Mouse (Mus musculus): ENCODE measurements at regions not wholly inside any gene's neighbourhood (a gene's known extent, or its start where the extent isn't known, plus 50 kb on each side); places are given as distances from the start of the nearest gene placed in this dataset.

- H3K4me1 ChIP-seq (ENCODE audit: control insufficient read depth, insufficient read depth, low read length), result no peaks in the 10 kb centered on the region
- WGBS, result 84% methylated on average over 7 of the region's 7 CpGs
- H3K4me2 ChIP-seq (replicated peaks; ENCODE audit: low read depth, low read length, severe bottlenecking), result no peak overlapping the region
- H3K27ac ChIP-seq (replicated peaks; ENCODE audit: low read depth, low read length), result no peak overlapping the region
- no peak overlapping the region for H3K4me3 ChIP-seq (replicated peaks; ENCODE audit: low read length)
- ATAC-seq (ENCODE audit: low FRiP score, low read depth) (no peak), DNase-seq (ENCODE audit: low spot score) (no peak)
- H3K36me3 ChIP-seq (ENCODE audit: control insufficient read depth, insufficient read depth, low read length), result no peaks in the 10 kb centered on the region
- H3K9me3 ChIP-seq (ENCODE audit: control insufficient read depth, low read length), result no peaks in the 10 kb centered on the region; the same call in 1 of the 2 replicates
- TF ChIP-seq POLR2A (IDR thresholded peaks at IDR 0.05; ENCODE audit: borderline replicate concordance, extremely low read depth, insufficient read depth, insufficient read length), result no peak
- no peaks in the 10 kb centered on the region for H3K27me3 ChIP-seq (ENCODE audit: control insufficient read depth, insufficient read depth, low read length)
- no peak overlapping the region for H3K9ac ChIP-seq (ENCODE audit: low read depth, low read length, severe bottlenecking)
These were observed 346.1 kb downstream of the Atp23 start for GRCm38 (mm10) chr10:126555080-126555479.

- TF ChIP-seq POLR2A (IDR thresholded peaks at IDR 0.05; ENCODE audit: borderline replicate concordance, extremely low read depth, insufficient read depth, insufficient read length), result no peak
- Histone ChIP-seq H3K9me3 (ENCODE audit: control insufficient read depth, low read length) (no peaks in the 10 kb centered on the region), H3K4me2 (replicated peaks; ENCODE audit: low read depth, low read length, severe bottlenecking) (no peak overlapping the region), H3K36me3 (ENCODE audit: control insufficient read depth, insufficient read depth, low read length) (no peaks in the 10 kb centered on the region), H3K4me1 (ENCODE audit: control insufficient read depth, insufficient read depth, low read length) (0 out of 2 replicates have a peak, but pooled peaks cover 3% of the 10 kb centered on the region), H3K9ac (ENCODE audit: low read depth, low read length, severe bottlenecking) (no peak overlapping the region), H3K4me3 (replicated peaks; ENCODE audit: low read length) (no peak overlapping the region), H3K27me3 (ENCODE audit: control insufficient read depth, insufficient read depth, low read length) (no peaks in the 10 kb centered on the region), H3K27ac (replicated peaks; ENCODE audit: low read depth, low read length) (no peak overlapping the region)
- 52% methylated on average over 3 of the region's 3 CpGs for WGBS
- ATAC-seq (ENCODE audit: low FRiP score, low read depth) (no peak), DNase-seq (ENCODE audit: low spot score) (no peak)
These were observed 369.2 kb downstream of the Atp23 start for GRCm38 (mm10) chr10:126531950-126532349.

DNA sequence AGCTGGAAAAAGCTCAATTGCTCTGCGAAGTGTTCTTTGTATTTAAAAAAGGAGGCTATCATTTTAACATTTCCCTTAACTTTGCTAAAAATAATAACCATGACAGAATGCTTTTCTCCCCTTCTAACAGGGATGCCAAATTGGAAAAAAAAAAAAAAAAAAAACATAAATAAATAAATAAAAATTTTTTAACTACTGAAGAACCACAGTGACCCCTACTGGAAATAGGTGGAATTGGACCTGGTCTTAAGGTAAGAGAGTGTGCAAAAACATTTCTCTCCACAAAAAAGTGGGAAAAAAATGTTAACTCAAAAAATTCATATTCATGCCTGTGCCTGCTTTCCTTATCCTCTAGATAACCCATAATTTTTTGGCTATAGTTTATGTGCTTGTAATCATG is 369.8 kb downstream of the Atp23 start:
- DNase-seq (ENCODE audit: low spot score) (peak; percentile 58), ATAC-seq (ENCODE audit: low FRiP score, low read depth) (no peak)
- Histone ChIP-seq H3K9me3 (ENCODE audit: control insufficient read depth, low read length) (no peaks in the 10 kb centered on the region), H3K4me1 (ENCODE audit: control insufficient read depth, insufficient read depth, low read length) (0 out of 2 replicates have a peak, but pooled peaks cover 3% of the 10 kb centered on the region), H3K27ac (replicated peaks; ENCODE audit: low read depth, low read length) (no peak overlapping the region), H3K36me3 (ENCODE audit: control insufficient read depth, insufficient read depth, low read length) (no peaks in the 10 kb centered on the region), H3K4me3 (replicated peaks; ENCODE audit: low read length) (no peak overlapping the region), H3K4me2 (replicated peaks; ENCODE audit: low read depth, low read length, severe bottlenecking) (no peak overlapping the region), H3K9ac (ENCODE audit: low read depth, low read length, severe bottlenecking) (no peak overlapping the region), H3K27me3 (ENCODE audit: control insufficient read depth, insufficient read depth, low read length) (no peaks in the 10 kb centered on the region)
- TF ChIP-seq POLR2A (IDR thresholded peaks at IDR 0.05; ENCODE audit: borderline replicate concordance, extremely low read depth, insufficient read depth, insufficient read length), result no peak
- 59% methylated on average over 1 of the region's 1 CpGs for WGBS

DNA sequence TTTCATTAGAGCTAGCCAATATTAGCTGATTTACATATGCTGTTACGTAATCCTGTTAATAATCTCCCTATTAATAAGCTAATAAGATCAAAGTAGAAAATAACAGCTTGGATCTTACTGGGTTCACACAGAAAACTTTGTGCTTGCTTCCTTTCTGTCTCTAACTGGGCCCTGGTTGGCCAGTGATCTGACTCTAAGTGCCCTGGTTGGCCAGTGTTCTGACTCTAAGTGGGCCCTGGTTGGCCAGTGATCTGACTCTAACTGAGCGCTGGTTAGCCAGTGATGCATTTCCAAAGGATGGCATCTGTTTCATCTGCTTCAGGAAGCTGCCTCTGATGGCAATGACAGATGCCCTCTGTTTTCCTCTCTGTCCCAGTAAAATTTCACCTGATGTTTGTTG is 372.4 kb downstream of the Atp23 start:
- Histone ChIP-seq H3K36me3 (ENCODE audit: control insufficient read depth, insufficient read depth, low read length) (no peaks in the 10 kb centered on the region), H3K27ac (replicated peaks; ENCODE audit: low read depth, low read length) (no peak overlapping the region), H3K4me3 (replicated peaks; ENCODE audit: low read length) (no peak overlapping the region), H3K4me1 (ENCODE audit: control insufficient read depth, insufficient read depth, low read length) (0 out of 2 replicates have a peak, but pooled peaks cover 3% of the 10 kb centered on the region), H3K27me3 (ENCODE audit: control insufficient read depth, insufficient read depth, low read length) (no peaks in the 10 kb centered on the region), H3K4me2 (replicated peaks; ENCODE audit: low read depth, low read length, severe bottlenecking) (no peak overlapping the region), H3K9me3 (ENCODE audit: control insufficient read depth, low read length) (no peaks in the 10 kb centered on the region), H3K9ac (ENCODE audit: low read depth, low read length, severe bottlenecking) (no peak overlapping the region)
- DNase-seq (ENCODE audit: low spot score) (no peak), ATAC-seq (ENCODE audit: low FRiP score, low read depth) (no peak)
- TF ChIP-seq POLR2A (IDR thresholded peaks at IDR 0.05; ENCODE audit: borderline replicate concordance, extremely low read depth, insufficient read depth, insufficient read length), result no peak
- WGBS, result 85% methylated on average over 2 of the region's 2 CpGs

- Histone ChIP-seq H3K4me2 (replicated peaks; ENCODE audit: low read depth, low read length, severe bottlenecking) (no peak overlapping the region), H3K4me1 (ENCODE audit: control insufficient read depth, insufficient read depth, low read length) (peaks cover 11% of the 10 kb centered on the region; the same call in 1 of the 2 replicates), H3K27ac (replicated peaks; ENCODE audit: low read depth, low read length) (no peak overlapping the region), H3K4me3 (replicated peaks; ENCODE audit: low read length) (no peak overlapping the region), H3K36me3 (ENCODE audit: control insufficient read depth, insufficient read depth, low read length) (no peaks in the 10 kb centered on the region), H3K9ac (ENCODE audit: low read depth, low read length, severe bottlenecking) (no peak overlapping the region), H3K27me3 (ENCODE audit: control insufficient read depth, insufficient read depth, low read length) (no peaks in the 10 kb centered on the region), H3K9me3 (ENCODE audit: control insufficient read depth, low read length) (no peaks in the 10 kb centered on the region)
- DNase-seq (ENCODE audit: low spot score) (no peak), ATAC-seq (ENCODE audit: low FRiP score, low read depth) (no peak)
- TF ChIP-seq POLR2A (IDR thresholded peaks at IDR 0.05; ENCODE audit: borderline replicate concordance, extremely low read depth, insufficient read depth, insufficient read length), result no peak
- WGBS, result 75% methylated on average over 5 of the region's 5 CpGs
These were observed 375.0 kb downstream of the Atp23 start for GRCm38 (mm10) chr10:126526186-126526585.
